Mouse (Mus musculus): ENCODE data around the gene Dct.

DNA sequence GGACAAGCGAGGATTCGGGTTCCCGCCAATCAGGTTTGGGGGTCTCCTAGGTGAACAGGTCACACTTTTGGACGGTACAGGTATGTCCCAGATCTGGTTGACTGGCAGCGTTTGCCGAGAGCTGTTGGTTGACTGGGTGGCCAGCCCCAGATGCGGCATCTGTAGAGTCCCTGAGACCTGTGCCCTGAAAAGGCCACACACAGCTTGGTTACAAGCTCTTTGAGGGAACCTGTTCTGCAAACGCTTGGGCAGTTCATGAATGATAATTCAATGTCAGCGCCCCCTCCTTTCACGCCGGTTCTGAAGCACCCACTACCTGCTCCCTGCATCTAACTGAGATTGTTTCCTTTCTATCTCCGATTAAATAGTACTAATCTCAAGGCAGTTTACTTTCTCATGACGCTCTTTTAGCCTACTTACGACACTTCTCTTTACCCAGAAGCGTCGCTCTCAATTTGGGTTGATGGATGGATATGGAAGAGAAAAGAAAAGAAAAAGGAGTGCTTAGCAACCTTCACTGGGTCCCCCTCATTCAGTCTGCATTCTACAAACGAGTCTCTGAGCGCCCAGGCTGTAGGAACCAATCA is 37.9 kb upstream of the Dct start:
- TF ChIP-seq CTCF (IDR thresholded peaks at IDR 0.05; ENCODE audit: borderline replicate concordance, control insufficient read depth, extremely low read depth, insufficient read depth, low read length, poor library complexity) (no peak), POLR2A (IDR thresholded peaks at IDR 0.05; ENCODE audit: control insufficient read depth, extremely low read depth, insufficient read depth, low read length, poor library complexity) (no peak)
